Mouse (Mus musculus): ENCODE results near the gene Art5.

Art5 gene

DNA sequence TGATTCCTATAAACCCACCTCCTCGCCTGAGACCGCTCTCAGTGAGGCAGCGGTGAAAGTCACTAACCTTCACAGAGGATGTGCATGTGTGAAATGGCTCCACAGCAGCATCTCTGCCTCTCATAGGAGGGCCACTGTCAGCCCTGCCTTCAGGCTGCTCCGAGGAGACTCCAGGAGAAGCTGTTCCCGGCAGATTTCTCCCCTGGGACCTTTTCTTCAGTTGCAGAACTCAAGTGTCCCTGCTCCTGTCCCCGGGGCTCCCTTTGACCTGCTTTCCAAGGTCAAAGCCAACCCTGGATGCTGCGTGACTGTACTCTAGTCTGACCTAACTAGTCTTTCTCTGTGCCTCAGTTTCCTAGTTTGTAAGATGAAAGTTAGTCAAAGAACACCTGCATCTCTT is at the start of gene Art5:
Gene Art5 (minus strand): TSS at position 319 of the 400 bp plus-strand sequence.
- no peak for DNase-seq (ENCODE audit: low spot score in 2 of 2)

- DNase-seq (ENCODE audit: low spot score in 2 of 2): no peak
These were observed 44.4 kb upstream of the Art5 start for GRCm38 (mm10) chr7:102153691-102154090.

- DNase-seq (ENCODE audit: low spot score in 2 of 2): no peak
These were observed 28.6 kb upstream of the Art5 start for GRCm38 (mm10) chr7:102137898-102138297.

- DNase-seq (ENCODE audit: low spot score in 2 of 2): no peak
These were observed 28.2 kb upstream of the Art5 start for GRCm38 (mm10) chr7:102137464-102137863.

DNA sequence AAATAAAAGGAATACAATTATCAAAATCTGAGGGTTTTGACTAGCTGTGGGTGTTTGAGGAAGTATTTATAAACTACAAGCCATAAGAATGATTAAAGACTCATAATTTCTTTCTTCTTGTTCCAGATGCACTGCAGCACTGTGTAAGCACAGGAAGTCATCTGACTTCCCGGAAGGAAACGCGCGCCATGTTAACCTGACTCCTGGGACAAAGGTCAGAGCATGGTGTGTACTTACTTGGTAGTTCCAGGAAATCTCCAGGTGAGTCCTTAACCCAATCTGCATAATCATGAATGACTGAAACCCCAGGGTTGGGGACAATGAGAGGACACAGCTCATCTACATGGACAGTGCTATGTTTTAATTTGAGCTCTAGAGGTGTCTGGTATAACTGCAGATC is 23.1 kb upstream of the Art5 start:
- DNase-seq (ENCODE audit: low spot score in 2 of 2): no peak

GRCm38 (mm10) chr7:102120326-102120725 is 11.0 kb upstream of the Art5 start:
- DNase-seq (ENCODE audit: low spot score in 2 of 2): no peak

GRCm38 (mm10) chr7:102117382-102117781 is 8.1 kb upstream of the Art5 start:
- no peak for DNase-seq (ENCODE audit: low spot score in 2 of 2)

DNA sequence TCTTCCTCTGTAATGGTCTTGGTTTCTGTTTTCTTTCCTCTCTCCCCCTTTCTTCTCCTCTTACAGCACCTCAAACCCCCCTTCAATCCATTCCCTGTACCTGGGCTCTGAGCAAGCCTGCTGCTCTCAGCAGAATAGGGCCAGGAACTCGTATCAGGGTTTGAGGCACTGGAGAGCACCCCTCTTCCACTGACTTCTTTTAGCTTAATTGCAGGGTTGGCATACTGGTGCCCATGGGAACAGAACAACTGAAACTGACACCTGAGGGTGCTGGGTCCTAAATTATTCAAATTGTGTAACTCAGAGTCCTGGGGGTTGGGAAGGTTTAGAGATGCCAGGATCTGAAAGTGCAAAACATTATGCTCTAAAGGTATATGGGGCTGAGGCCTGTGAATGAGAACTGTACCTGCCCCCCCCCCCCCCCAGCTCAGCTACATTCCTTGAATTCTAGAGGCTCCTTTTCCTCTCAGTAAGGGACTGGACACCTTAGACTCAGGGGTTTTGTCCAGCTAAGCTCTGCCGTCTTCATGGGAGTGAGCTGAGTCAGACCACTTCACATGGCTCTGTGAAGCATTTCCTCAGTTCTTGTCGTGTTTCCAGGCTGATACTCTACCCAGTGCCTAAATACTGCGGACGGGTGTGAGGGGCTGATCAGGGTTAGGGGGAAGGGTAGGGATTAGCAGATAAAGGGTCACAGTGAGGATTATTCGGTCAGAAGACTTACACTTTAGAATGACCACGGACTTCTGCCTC is 7.5 kb upstream of the Art5 start, which contains the start of gene Chrna10:
Gene Chrna10 (minus strand): TSS at position 250 of the 753 bp plus-strand sequence.
- DNase-seq (ENCODE audit: low spot score in 2 of 2): no peak

GRCm38 (mm10) chr7:102113151-102113729 is 4.0 kb upstream of the Art5 start:
- DNase-seq (ENCODE audit: low spot score in 2 of 2): no peak

GRCm38 (mm10) chr7:102109746-102110145 is 457 bp upstream of the Art5 start:
- DNase-seq (ENCODE audit: low spot score in 2 of 2): no peak

- no peak for DNase-seq (ENCODE audit: low spot score in 2 of 2)
These were observed 1.1 kb downstream of the Art5 start for GRCm38 (mm10) chr7:102108206-102108605.

DNA sequence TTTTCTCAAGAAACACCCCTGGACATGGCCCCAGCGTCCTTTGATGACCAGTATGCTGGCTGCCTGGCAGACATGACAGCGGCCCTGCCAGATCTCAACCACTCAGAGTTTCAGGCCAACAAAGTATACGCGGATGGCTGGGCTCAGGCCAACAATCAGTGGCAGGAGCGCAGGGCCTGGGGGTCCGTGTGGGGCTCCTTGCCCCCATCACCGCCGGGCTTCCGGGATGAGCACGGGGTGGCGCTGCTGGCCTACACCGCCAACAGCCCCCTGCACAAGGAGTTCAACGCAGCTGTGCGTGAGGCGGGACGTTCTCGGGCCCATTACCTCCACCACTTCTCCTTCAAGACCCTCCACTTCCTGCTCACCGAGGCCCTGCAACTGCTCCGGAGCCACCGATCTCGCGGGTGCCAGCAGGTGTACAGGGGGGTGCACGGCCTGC is 2.6 kb downstream of the Art5 start:
- no peak for DNase-seq (ENCODE audit: low spot score in 2 of 2)

- no peak for DNase-seq (ENCODE audit: low spot score in 2 of 2)
These were observed 5.2 kb downstream of the Art5 start for GRCm38 (mm10) chr7:102104126-102104525.

DNA sequence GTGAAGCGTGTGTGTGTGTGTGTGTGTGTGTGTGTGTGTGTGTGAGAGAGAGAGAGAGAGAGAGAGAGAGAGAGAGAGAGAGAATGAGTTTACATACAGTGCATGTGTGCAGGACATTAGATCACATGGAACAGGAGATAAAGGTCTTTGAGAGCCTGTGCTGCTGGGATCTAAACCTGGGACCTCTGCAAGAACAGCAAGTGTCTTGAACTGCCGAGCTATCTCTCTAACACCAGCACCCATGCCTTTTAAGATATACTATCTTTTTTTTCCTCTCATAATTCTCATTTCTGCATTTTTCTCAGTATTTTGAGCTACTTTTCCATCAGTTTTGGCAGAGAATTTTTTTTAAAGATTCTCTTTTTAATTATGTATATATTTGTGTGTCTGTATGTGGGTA is 5.7 kb downstream of the Art5 start:
- DNase-seq (ENCODE audit: low spot score in 2 of 2): no peak

GRCm38 (mm10) chr7:102102696-102103095 is 6.6 kb downstream of the Art5 start:
- DNase-seq (ENCODE audit: low spot score in 2 of 2): no peak

- no peak for DNase-seq (ENCODE audit: low spot score in 2 of 2)
These were observed 7.0 kb downstream of the Art5 start for GRCm38 (mm10) chr7:102102241-102102640.

DNA sequence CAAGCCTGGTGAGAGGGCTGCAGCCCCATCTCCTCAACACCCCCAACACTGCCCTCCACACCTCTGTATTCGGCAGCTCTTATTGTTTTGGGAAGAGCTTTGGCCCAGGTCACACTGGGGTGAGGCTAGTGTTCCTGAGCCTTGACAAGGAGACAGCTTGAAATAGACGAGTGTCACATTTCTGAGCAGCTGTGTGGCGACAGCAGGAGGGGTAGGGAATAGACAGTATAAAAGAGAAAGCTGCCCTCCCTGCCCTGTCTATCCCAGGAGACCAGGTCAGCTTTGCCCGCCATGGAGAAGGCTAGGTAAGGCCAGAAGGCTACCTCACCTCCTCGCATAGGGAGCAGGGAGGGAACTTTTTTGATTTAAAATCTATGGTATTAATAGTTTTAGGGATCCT is 7.8 kb downstream of the Art5 start, which contains the start of gene Art1:
Gene Art1 (plus strand): TSS at position 257 of the 400 bp plus-strand sequence.
- no peak for DNase-seq (ENCODE audit: low spot score in 2 of 2)

DNA sequence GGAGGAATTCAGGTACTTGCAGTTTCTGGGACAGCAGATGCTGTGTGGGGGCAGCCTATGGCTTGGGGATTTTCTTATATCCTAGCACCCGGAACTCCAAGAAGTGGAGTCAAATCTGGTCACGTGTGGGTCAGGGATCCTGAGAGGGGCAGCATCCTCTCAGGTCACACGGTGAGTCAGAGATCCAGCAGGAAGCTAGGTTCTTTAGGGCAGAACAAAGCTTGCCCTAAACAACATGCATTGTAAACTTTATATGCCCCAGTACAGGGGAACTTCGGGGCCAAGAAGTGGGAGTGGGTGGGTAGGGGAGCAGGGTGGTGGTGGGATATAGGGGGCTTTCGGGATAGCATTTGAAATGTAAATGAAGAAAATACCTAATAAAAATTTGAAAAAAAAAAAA is 8.4 kb downstream of the Art5 start:
- DNase-seq (ENCODE audit: low spot score in 2 of 2): no peak

DNA sequence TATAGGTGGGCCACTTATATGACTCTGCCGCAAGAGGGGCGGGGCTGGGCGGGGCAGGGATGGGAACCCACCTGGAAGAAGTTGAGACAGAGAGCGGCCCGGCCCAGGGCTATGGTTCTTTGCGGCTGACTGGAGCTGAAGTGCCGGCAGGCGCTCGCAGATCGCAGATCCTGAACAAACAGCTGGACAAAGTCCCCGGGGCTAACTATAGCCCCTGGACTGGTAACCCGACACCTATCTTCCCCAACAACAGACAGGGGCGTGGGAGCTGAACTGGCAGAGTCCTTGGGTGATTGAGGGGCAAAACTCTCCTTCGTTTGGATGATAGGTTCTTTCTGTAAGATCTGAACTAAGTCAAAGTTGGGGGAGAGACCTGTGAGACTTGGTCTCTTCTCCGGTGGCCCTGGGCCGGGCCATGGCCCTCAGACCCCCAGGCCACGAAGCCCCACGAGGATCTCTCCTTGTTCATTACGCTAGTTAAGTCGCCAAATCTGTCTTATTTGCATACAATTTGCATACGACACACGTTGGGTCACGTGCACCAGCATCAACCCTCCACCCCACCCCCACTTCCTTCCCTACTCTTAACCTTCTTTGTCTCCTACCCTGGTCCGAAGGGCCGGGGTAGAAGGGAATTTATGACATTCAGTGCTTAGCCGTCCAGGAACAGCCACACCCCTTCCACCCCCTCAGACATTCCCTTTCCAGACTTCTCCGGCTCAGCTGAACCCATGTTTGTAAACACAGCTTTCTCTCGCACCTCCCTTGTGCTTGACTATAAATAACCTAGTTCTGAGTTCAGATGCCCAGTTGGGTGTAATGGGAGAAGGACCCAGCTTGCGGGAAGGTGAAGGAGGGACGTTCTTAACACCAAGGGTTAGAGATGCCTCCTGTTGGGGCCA is 9.3 kb downstream of the Art5 start:
- no peak for DNase-seq (ENCODE audit: low spot score in 2 of 2)

- DNase-seq (ENCODE audit: low spot score in 2 of 2): no peak
These were observed 22.0 kb downstream of the Art5 start for GRCm38 (mm10) chr7:102087336-102087735.

DNA sequence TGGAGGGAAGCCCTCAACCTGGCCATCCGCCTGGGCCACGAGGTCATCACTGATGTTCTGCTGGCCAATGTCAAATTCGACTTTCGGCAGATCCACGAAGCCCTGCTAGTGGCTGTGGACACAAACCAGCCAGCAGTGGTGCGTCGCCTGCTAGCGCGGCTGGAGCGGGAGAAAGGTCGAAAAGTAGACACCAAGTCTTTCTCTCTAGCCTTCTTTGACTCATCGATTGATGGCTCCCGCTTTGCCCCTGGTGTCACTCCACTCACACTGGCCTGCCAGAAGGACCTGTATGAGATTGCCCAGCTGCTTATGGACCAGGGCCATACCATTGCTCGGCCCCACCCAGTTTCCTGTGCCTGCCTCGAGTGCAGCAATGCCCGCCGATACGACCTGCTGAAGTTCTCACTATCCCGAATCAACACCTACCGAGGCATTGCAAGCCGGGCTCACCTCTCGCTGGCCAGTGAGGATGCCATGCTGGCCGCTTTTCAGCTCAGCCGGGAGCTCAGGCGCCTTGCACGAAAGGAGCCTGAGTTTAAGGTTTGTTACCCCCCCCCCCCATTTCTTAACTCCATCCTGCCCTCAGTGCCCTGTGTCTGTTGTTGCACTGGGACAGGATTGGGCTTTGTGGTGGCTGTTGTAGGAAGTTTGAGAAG is 25.1 kb downstream of the Art5 start:
- no peak for DNase-seq (ENCODE audit: low spot score in 2 of 2)

GRCm38 (mm10) chr7:102082816-102083215 is 26.5 kb downstream of the Art5 start, which contains the start of gene Trpc2:
TSS of gene Trpc2 (plus strand) at chr7:102083116.
- no peak for DNase-seq (ENCODE audit: low spot score in 2 of 2)
